Mouse (Mus musculus): ENCODE measurements around the gene Plekhb1. TPM values are rescaled to one million over a fixed set of nuclear protein-coding genes. Genes with fewer than 3 reads are reported as not detected.

The Plekhb1 gene
- total RNA-seq, 2 experiments from 2014 or later = 4.3 to 5.4 TPM

Other genes with a start within 250 kb of the Plekhb1 start
- 10 to 100 TPM; 34.9 to 45.2 TPM for gene Ucp3, start 189.4 kb downstream of the Plekhb1 start, total RNA-seq (2021)
- gene Ucp2, start 169.1 kb downstream of the Plekhb1 start, total RNA-seq (2021) = 100 to 1,000 TPM; 482 to 541 TPM
- under 1 TPM in 1 of 2 experiments, not detected in 1; 0.30 TPM for gene Dnajb13, start 147.5 kb downstream of the Plekhb1 start, total RNA-seq (2021)
- gene Coa4, start 125.3 kb downstream of the Plekhb1 start, total RNA-seq (2021) = 10 to 100 TPM; 10.7 to 11.6 TPM
- gene Rab6a, start 55.0 kb downstream of the Plekhb1 start, total RNA-seq (2021) = 10 to 100 TPM; 65.0 to 67.0 TPM
- 10 to 100 TPM; 62.5 to 73.7 TPM for gene Mrpl48, start 54.1 kb downstream of the Plekhb1 start, total RNA-seq (2021)
- gene Fam168a, start 44.2 kb upstream of the Plekhb1 start, total RNA-seq (2021) = 10 to 100 TPM; 46.7 to 51.2 TPM
- 1 to 10 TPM; 2.8 to 6.7 TPM for gene Relt, start 201.0 kb upstream of the Plekhb1 start, total RNA-seq (2021)

Data from adrenal gland, postnatal 10 days (tissue).